Mouse (Mus musculus) layer of hippocampus, postnatal 36 days (tissue): ENCODE measurements at regions not wholly inside any gene's neighbourhood (a gene's known extent, or its start where the extent isn't known, plus 50 kb on each side); places are given as distances from the start of the nearest gene placed in this dataset.

Experiments used
- DNase-seq, 2 experiments: peaks; one replicate each; pipeline ENCODE4 v3.0.0; 2022

DNA sequence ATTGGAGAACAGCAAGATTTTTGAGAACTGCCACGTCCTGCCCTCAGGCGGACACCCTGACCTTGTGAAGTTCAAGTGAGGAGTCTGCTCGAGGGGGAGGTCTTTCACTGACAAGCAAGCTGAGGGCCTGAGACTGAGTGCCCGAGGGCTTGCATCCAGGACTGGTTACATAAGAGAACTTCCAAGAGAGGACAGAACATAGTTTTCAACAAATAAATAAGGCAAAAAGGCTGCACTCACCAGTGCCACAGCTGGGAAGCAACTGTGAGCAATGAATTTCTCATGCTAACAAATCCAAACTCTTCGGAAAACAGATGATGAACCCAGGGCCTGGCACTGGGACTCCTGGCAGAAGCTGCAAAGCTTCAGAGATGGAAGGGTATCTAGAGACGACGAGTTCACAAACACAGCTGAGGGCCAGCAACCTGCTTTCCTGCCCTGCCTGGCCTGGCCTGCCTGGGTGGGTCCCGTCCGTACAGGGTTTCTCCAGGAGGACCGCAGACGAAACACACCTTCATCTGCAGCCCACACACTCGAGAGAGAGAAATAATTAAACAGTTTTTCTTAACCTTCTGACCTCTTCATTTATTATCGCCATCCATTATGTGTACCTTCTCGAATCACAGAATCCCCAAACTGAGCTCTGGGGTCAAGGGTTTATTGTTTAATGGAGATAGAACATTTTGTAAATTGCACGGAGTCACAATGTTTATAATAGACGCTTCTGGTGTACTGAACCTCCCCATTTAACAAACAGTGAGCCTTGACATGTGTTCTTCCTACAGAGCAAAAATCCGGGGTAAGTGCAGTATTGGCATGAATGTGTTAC lies 334.3 kb upstream of the Ddhd1 start:
- DNase-seq, result no peak

DNA sequence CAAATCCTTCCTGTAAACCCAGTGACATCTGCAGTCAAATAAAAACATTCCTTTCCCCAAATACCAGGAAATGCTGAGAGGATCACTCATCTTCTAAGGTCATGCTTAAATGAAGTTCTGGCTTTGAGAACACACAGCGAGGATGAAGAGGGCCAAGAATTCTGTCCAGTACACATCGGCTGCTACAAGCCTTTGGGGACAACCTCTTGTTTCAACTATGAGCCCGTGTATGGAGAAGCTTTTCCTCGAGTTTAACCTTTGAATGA lies 334.9 kb upstream of the Ddhd1 start:
- DNase-seq, result no peak

GRCm38 (mm10) chr14:45993669-45994068 lies 335.7 kb upstream of the Ddhd1 start:
- DNase-seq, result peak; percentile 55 to 60

DNA sequence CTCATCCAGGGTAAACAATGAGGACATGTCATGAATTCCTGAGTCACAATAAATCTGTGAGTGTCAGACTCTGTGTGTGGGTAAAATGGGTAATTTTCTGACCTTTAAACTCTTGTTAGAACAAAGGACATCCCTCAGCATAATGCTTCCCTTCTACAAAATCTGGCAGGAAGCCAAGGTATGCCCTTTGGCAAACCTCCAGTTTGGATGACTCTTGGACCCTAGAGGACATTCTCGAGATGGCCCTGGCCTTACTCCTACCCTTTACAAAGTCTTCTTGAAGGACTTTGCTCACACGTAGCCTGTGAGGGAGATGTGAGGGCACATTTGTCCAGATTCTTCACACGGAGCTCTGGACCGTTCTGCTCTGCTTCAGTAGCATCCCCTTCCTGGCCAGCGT lies 338.8 kb upstream of the Ddhd1 start:
- no peak for DNase-seq

GRCm38 (mm10) chr14:46004078-46004477 lies 346.1 kb upstream of the Ddhd1 start:
- DNase-seq, result no peak

DNA sequence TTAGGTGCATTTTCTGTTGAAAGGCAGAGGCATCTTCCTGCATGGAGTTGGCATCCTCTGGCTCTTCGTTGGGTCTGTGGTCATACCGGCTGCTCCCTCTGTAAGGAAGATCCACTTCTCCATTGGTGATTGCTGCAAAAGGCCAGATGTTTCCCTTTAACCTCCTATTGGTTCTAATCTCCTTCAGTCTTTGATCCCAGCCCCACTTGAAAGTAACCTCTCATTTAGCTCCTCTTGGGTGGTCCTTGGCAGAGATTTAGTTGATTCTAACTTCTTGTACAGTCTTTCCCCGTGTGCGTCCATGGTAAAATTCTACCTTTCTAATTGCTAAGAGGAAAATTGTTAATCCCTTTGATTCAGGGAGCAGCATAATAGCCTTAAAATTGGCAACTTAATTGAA lies 347.4 kb upstream of the Ddhd1 start:
- no peak for DNase-seq

- DNase-seq, result no peak
Observed at GRCm38 (mm10) chr14:46013232-46013631, 355.3 kb upstream of the Ddhd1 start.

GRCm38 (mm10) chr14:46014090-46014489 lies 356.1 kb upstream of the Ddhd1 start:
- no peak for DNase-seq

GRCm38 (mm10) chr14:46015682-46016400 lies 357.9 kb upstream of the Ddhd1 start:
- no peak for DNase-seq

DNA sequence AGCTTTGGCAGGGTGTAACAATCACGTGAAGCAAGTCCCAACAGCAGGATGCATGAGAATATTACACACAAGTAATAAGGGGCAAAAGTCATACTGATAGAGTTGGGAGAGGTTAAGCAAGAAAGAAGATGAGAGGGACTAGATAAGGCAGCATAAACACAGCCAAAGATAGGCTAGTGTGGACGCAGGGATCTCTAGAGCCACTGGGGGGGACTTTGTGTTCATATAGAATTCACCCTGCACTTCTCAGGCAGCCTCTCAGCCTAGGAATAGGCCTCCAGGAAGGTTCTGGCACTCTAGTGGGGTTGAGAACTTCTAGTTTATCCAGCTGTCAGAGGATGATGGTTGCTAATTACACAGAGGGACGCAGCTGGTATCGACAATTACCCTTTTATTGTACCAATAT lies 358.8 kb upstream of the Ddhd1 start:
- no peak for DNase-seq

DNA sequence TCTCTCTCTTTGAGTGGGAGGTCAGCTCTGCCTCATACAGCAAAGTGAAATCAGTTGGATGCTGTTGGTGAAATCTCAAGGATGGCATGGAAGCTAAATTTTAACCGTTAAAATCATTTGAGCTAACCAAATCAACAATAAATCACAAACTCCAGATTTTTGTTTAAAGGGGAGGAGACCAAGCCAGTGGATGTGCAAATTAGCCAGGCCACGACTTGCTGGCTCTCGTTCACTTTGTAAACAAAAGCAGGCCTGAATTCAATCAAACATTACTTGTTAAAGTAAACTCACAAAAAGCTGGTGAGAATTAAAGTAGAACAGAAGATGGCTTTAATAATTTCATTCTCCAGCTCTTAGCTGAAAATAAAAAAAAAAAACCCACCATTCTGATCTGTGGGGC lies 359.3 kb upstream of the Ddhd1 start:
- DNase-seq, result no peak

DNA sequence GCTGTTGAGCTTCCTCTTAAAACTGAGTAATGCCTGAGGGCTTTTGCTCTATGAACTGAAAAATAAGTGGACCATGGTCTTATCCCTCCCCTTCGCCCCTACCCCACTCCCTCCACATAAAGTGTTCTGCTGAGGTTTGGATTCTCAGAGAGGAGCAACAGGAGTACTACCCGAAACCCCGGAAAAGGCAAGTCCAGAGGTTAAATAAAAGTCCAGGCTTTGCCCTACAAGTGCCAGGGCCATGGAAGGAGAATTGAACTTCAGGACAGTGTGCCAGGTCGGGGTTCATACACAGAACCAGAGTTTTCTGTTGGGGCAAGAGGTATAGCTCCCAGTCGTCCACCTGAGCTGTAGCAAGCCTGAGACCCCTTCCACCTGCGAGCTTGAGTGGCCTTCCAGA lies 360.0 kb upstream of the Ddhd1 start:
- no peak for DNase-seq

GRCm38 (mm10) chr14:46019240-46020025 lies 359.8 kb upstream of the Gm15217 start:
- no peak for DNase-seq

DNA sequence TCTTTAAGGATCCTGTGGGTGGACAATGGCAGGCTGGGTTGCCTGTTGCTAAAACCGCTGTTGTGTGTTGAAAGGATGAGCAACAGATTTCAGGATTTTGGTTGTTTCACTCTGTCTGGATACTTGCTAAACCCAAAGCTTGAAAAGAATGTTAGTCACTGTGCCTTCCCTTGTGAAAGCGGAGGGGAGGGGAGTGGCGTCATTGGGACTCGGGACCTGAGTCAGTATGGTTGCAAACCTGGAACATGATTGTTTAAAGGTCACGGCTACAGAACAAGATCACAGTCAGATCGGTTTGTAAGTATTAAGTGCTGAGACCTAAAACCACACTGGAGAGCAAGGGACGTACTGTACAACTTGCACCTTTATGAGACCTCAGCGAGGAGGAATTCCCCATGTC lies 344.9 kb upstream of the Gm15217 start:
- no peak for DNase-seq

- DNase-seq, result peak; percentile 24 to 40
Observed at GRCm38 (mm10) chr14:46060622-46061381, 318.4 kb upstream of the Gm15217 start.

DNA sequence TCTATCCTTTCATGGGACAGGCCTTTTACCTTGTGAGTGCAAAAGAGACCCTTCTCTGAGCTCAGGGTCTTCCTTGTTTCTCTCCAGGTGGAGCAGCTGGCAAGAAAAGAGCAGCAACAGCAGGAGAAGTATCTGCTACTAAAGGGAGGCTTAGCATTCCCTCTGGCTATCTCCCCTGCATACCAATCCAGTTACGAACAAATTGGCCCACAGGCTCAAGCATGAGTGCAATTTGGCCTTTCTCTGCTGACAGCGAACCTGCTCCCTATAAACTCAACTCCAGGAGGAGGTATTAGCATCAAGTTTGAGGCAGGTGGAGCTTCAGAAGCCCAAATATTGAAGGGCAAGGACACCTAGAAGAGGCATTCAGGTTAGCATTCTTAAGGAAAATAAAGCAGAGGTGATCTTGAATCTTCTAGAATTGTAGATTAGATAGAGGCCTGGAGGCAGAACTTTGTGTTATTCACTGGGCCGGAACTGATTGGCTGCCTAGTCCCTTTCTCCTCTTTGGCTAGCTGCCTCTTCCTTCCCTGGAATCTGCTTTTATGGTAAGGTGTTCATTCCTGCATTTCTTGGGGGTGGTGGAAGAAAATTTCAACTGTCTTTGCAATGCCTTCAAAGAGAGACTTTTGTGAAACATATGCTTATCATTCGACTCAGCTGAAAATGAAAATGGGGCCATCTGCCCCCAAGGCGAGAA lies 312.0 kb upstream of the Gm15217 start:
- DNase-seq, result no peak

GRCm38 (mm10) chr14:46071244-46071643 lies 308.0 kb upstream of the Gm15217 start:
- no peak for DNase-seq

DNA sequence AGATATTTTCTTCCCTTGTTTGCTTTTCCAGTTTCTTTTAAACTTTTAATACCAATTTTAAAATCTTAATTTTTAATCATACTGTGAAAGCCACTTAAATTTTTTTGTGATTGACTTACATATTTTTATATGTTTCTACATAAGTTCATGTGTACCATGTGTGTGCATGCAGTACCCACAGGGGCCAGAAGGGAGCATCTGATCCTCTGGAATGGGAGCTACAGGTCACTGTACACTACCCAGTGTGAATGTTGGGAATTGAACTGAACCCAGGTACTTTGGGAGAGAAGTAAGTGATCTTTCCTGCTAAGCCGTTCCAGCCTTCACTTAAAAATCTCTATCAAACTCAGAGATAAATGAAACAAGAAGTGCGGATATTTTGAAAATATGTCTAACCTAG lies 302.5 kb upstream of the Gm15217 start:
- no peak for DNase-seq

DNA sequence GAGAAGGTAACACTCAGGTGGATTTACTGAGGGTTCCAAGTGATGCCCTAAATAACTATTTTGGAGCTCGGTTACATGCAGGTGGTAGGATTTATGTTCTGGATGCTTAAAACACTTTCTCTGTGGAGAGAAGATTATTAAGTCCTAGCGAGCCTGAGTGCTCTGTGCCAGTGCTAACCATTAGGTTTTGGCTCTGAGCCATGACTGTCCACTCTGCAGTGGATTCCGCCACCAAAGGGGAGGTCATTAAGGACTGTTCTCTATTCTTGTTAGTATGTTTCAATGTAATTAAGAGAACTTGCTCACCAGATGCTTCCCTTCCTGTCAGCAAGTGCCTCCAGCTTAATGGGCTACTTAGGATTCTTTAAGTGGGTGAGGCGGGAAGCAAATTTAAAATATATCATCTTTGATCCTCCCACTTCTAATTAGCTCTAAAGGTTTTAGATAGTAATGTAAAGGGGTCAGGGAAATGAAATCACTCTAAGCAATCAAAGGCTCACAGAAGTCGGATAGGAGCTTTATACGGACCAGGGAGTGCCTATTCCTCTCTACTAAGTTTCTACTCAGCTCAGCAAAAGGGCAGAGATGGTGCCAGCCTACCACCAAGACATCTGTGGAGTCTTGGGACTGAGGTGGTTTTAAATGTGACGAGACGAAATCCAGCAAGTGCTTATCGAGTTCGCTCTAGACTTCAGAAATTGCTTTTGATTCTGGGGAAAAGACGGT lies 301.6 kb upstream of the Gm15217 start:
- DNase-seq, result no peak

DNA sequence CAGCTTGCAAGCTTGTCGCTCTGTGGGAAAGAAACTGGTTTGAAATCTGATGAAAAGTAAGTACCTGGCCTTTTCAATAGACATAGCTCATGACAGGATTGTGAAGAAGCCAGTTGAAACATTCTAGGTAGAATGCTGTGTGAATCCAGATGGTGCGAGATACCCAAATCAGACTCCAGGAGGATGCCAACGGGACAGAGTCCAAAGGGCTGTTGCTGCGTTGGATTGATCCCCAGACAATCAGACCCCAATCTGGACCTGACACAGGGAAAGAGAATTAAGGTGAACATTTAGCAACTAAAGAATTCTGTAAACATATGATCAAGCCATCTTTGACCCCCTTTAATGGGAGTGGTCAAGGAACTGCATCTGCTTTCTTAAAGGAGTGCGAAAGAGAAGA lies 296.6 kb upstream of the Gm15217 start:
- DNase-seq, result no peak

- DNase-seq, result no peak
Observed at GRCm38 (mm10) chr14:46088968-46089691, 290.1 kb upstream of the Gm15217 start.
